Mouse (Mus musculus) ovary, adult 10 weeks (tissue): Measurements from ENCODE around the gene Cyp2c66. TPM values are rescaled to one million over a fixed set of nuclear protein-coding genes. Genes with fewer than 3 reads are reported as not detected.

Experiments used
- polyA plus RNA-seq: library from polyadenylated mRNA; stranded (reverse); fragments of 350-450 nt; fragmentation: Illumina TruSeq; extraction: RNeasy Lipid Tissue Mini Kit (QIAGEN cat#74804); gene quantifications from one replicate; pipeline ENCODE4 v1.2.3, GENCODE M21; 2014

Cyp2c66 gene
- polyA plus RNA-seq, result not detected

GRCm38 (mm10) chr19:39113644-39114043 lies at the start of gene Cyp2c66:
TSS of gene Cyp2c66 (plus strand) at chr19:39113898.

Other genes with a start within 250 kb of the Cyp2c66 start
- gene Hells, start 183.0 kb upstream of the Cyp2c66 start, polyA plus RNA-seq, result 124 TPM
- gene Cyp2c55, start 106.9 kb upstream of the Cyp2c66 start, polyA plus RNA-seq, result not detected
- gene Cyp2c65, start 52.9 kb upstream of the Cyp2c66 start, polyA plus RNA-seq, result not detected
- 0.88 TPM for gene Cyp2c29, start 155.5 kb downstream of the Cyp2c66 start, polyA plus RNA-seq